Mouse (Mus musculus) layer of hippocampus, postnatal 10 days (tissue): ENCODE measurements around the gene 5830473C10Rik. TPM values are rescaled to one million over a fixed set of nuclear protein-coding genes. Genes with fewer than 3 reads are reported as not detected.
A peak's percentile ranks its signal among the peaks of the same experiment; 100 is the strongest.
"Not testable (repeated sequence)": the region's sequence is repeated elsewhere in the genome, so short reads cannot be mapped to it uniquely, and the experiment has no call there.

Experiments used
- DNase-seq, 2 experiments: peaks; one replicate each; pipeline ENCODE4 v3.0.0; 2021; ENCODE audit warnings: low spot score in 2 of 2
- total RNA-seq, 2 experiments: library from RNA; stranded (reverse); gene quantifications; 2 replicates each; pipeline ENCODE4 v1.2.3; 2021

Gene 5830473C10Rik
- total RNA-seq, 2 experiments from 2014 or later: 0.21 TPM; not detected in 1

GRCm38 (mm10) chr5:90591936-90592335, 31.0 kb downstream of the 5830473C10Rik start:
- no peak for DNase-seq

GRCm38 (mm10) chr5:90594945-90595344, 34.0 kb downstream of the 5830473C10Rik start:
- no peak for DNase-seq

GRCm38 (mm10) chr5:90596155-90596554, 35.2 kb downstream of the 5830473C10Rik start:
- no peak for DNase-seq

- DNase-seq: peak; percentile 67 to 71
Measured at GRCm38 (mm10) chr5:90601469-90601868, 40.6 kb downstream of the 5830473C10Rik start.

GRCm38 (mm10) chr5:90603407-90603923, 42.6 kb downstream of the 5830473C10Rik start:
- peak; percentile 22 to 37 for DNase-seq

- no peak for DNase-seq
Measured at GRCm38 (mm10) chr5:90608906-90609305, 48.0 kb downstream of the 5830473C10Rik start.

- no peak for DNase-seq
Measured at GRCm38 (mm10) chr5:90611388-90611787, 50.5 kb downstream of the 5830473C10Rik start.

- no peak for DNase-seq
Measured at GRCm38 (mm10) chr5:90611996-90612611, 51.2 kb downstream of the 5830473C10Rik start.

- not testable (repeated sequence) for DNase-seq
Measured at GRCm38 (mm10) chr5:90612751-90613150, 51.8 kb downstream of the 5830473C10Rik start.

- no peak for DNase-seq
Measured at GRCm38 (mm10) chr5:90617859-90618258, 57.0 kb downstream of the 5830473C10Rik start.

GRCm38 (mm10) chr5:90621316-90621715, 60.4 kb downstream of the 5830473C10Rik start:
- no peak for DNase-seq

GRCm38 (mm10) chr5:90621726-90622125, 60.8 kb downstream of the 5830473C10Rik start:
- no peak for DNase-seq

- no peak for DNase-seq
Measured at GRCm38 (mm10) chr5:90623209-90623608, 62.3 kb downstream of the 5830473C10Rik start.

- DNase-seq: no peak
Measured at GRCm38 (mm10) chr5:90624708-90625425, 64.0 kb downstream of the 5830473C10Rik start.

- DNase-seq: no peak
Measured at GRCm38 (mm10) chr5:90627423-90627822, 66.5 kb downstream of the 5830473C10Rik start.

- no peak for DNase-seq
Measured at GRCm38 (mm10) chr5:90628011-90628410, 67.1 kb downstream of the 5830473C10Rik start.

- DNase-seq: no peak
Measured at GRCm38 (mm10) chr5:90628530-90628929, 67.6 kb downstream of the 5830473C10Rik start.

- no peak for DNase-seq
Measured at GRCm38 (mm10) chr5:90634885-90635284, 74.0 kb downstream of the 5830473C10Rik start.

- no peak for DNase-seq
Measured at GRCm38 (mm10) chr5:90640286-90641217, 79.6 kb downstream of the 5830473C10Rik start, which contains the start of gene Rassf6. TSS of gene Rassf6 (minus strand) at chr5:90640657.

GRCm38 (mm10) chr5:90641218-90641610, 80.3 kb downstream of the 5830473C10Rik start:
- no peak for DNase-seq

- DNase-seq: no peak
Measured at GRCm38 (mm10) chr5:90645579-90645978, 84.7 kb downstream of the 5830473C10Rik start.
